Mouse (Mus musculus): ENCODE results near the gene Trrap.
A peak's percentile ranks its signal among the peaks of the same experiment; 100 is the strongest.

The Trrap gene

GRCm38 (mm10) chr5:144872326-144872725, 104.8 kb downstream of the Trrap start:
- DNase-seq = no peak

GRCm38 (mm10) chr5:144872867-144873266, 105.3 kb downstream of the Trrap start:
- no peak for DNase-seq

GRCm38 (mm10) chr5:144875227-144875626, 107.7 kb downstream of the Trrap start:
- DNase-seq = no peak

- peak; percentile 81 to 84 for DNase-seq
Measured at GRCm38 (mm10) chr5:144875892-144876291, 108.4 kb downstream of the Trrap start.

- no peak for DNase-seq
Measured at GRCm38 (mm10) chr5:144877021-144877420, 109.5 kb downstream of the Trrap start.

GRCm38 (mm10) chr5:144881670-144882399, 114.3 kb downstream of the Trrap start:
- peak; percentile 65 to 69 for DNase-seq

- peak; percentile 35 to 37 for DNase-seq
Measured at GRCm38 (mm10) chr5:144884629-144885217, 117.2 kb downstream of the Trrap start.

- no peak for DNase-seq
Measured at GRCm38 (mm10) chr5:144885968-144886650, 118.6 kb downstream of the Trrap start.

- no peak for DNase-seq
Measured at GRCm38 (mm10) chr5:144891276-144891675, 123.7 kb downstream of the Trrap start.

GRCm38 (mm10) chr5:144897881-144898280, 130.3 kb downstream of the Trrap start:
- no peak for DNase-seq

GRCm38 (mm10) chr5:144898448-144899052, 131.0 kb downstream of the Trrap start:
- no peak for DNase-seq

GRCm38 (mm10) chr5:144901035-144901434, 133.5 kb downstream of the Trrap start:
- DNase-seq = no peak

GRCm38 (mm10) chr5:144901791-144902190, 134.3 kb downstream of the Trrap start:
- DNase-seq = no peak

- no peak for DNase-seq
Measured at GRCm38 (mm10) chr5:144904356-144905134, 137.0 kb downstream of the Trrap start.

- no peak for DNase-seq
Measured at GRCm38 (mm10) chr5:144907591-144907990, 140.1 kb downstream of the Trrap start.
